Mouse (Mus musculus): Measurements from ENCODE around the gene Pax5. TPM values are rescaled to one million over a fixed set of nuclear protein-coding genes. Genes with fewer than 3 reads are reported as not detected.

The Pax5 gene
- polyA plus RNA-seq, 1 experiment from 2014 or later, result not detected

GRCm38 (mm10) chr4:44502196-44502867, 208.0 kb downstream of the Pax5 start:
- no peaks in the 10 kb centered on the region for H3K36me3 ChIP-seq (ENCODE audit: insufficient read depth, low read length)
- H3K4me3 ChIP-seq (replicated peaks; ENCODE audit: low read depth, low read length), result no peak overlapping the region
- no peak for ATAC-seq (replicated peaks; ENCODE audit: low FRiP score, low read depth)
- peak overlapping the region; percentile 31; the same call in 1 of the 2 replicates for H3K27ac ChIP-seq
- no peaks in the 10 kb centered on the region for H3K9me3 ChIP-seq (replicated peaks; ENCODE audit: low read length)
- peak; percentile 84 for DNase-seq (ENCODE audit: low spot score)
- H3K27me3 ChIP-seq (ENCODE audit: insufficient read depth, low read length), result no peaks in the 10 kb centered on the region
- H3K9ac ChIP-seq (ENCODE audit: low read depth, low read length), result no peak overlapping the region
- TF ChIP-seq CTCF (IDR thresholded peaks at IDR 0.05; ENCODE audit: low read depth), result no peak
- no peaks in the 10 kb centered on the region for H3K4me1 ChIP-seq (replicated peaks; ENCODE audit: insufficient read depth, low read length)
- WGBS, result 23% methylated on average over 9 of the region's 9 CpGs
- H3K4me2 ChIP-seq (ENCODE audit: low read length), result no peak overlapping the region

- H3K9ac ChIP-seq (ENCODE audit: low read depth, low read length), result no peak overlapping the region
- H3K4me2 ChIP-seq (ENCODE audit: low read length), result no peak overlapping the region
- WGBS, result 82% methylated on average over 5 of the region's 5 CpGs
- H3K27me3 ChIP-seq (ENCODE audit: insufficient read depth, low read length), result no peaks in the 10 kb centered on the region
- H3K4me3 ChIP-seq (replicated peaks; ENCODE audit: low read depth, low read length), result no peak overlapping the region
- no peak overlapping the region for H3K27ac ChIP-seq
- DNase-seq (ENCODE audit: low spot score), result no peak
- no peak for TF ChIP-seq CTCF (IDR thresholded peaks at IDR 0.05; ENCODE audit: low read depth)
- ATAC-seq (replicated peaks; ENCODE audit: low FRiP score, low read depth), result no peak
- H3K4me1 ChIP-seq (replicated peaks; ENCODE audit: insufficient read depth, low read length), result no peaks in the 10 kb centered on the region
- no peaks in the 10 kb centered on the region for H3K36me3 ChIP-seq (ENCODE audit: insufficient read depth, low read length)
- H3K9me3 ChIP-seq (replicated peaks; ENCODE audit: low read length), result no peaks in the 10 kb centered on the region
Measured at GRCm38 (mm10) chr4:44498156-44498555, 212.1 kb downstream of the Pax5 start.

- ATAC-seq (replicated peaks; ENCODE audit: low FRiP score, low read depth), result no peak
- Histone ChIP-seq H3K9me3 (replicated peaks; ENCODE audit: low read length) (no peaks in the 10 kb centered on the region), H3K4me3 (replicated peaks; ENCODE audit: low read depth, low read length) (no peak overlapping the region), H3K9ac (ENCODE audit: low read depth, low read length) (no peak overlapping the region), H3K27ac (no peak overlapping the region), H3K36me3 (ENCODE audit: insufficient read depth, low read length) (no peaks in the 10 kb centered on the region), H3K4me2 (ENCODE audit: low read length) (no peak overlapping the region), H3K4me1 (replicated peaks; ENCODE audit: insufficient read depth, low read length) (no peaks in the 10 kb centered on the region; the same call in 1 of the 2 replicates), H3K27me3 (ENCODE audit: insufficient read depth, low read length) (no peaks in the 10 kb centered on the region)
- DNase-seq (ENCODE audit: low spot score), result peak; percentile 11
- TF ChIP-seq CTCF (IDR thresholded peaks at IDR 0.05; ENCODE audit: low read depth), result no peak
- 80% methylated on average over 2 of the region's 2 CpGs for WGBS
Measured at GRCm38 (mm10) chr4:44495836-44496235, 214.5 kb downstream of the Pax5 start.

GRCm38 (mm10) chr4:44493756-44494155, 216.5 kb downstream of the Pax5 start:
- H3K9me3 ChIP-seq (replicated peaks; ENCODE audit: low read length), result no peaks in the 10 kb centered on the region
- H3K27ac ChIP-seq, result no peak overlapping the region
- no peak overlapping the region for H3K9ac ChIP-seq (ENCODE audit: low read depth, low read length)
- H3K4me1 ChIP-seq (replicated peaks; ENCODE audit: insufficient read depth, low read length), result no peaks in the 10 kb centered on the region; the same call in 1 of the 2 replicates
- WGBS, result 49% methylated on average over 6 of the region's 6 CpGs
- H3K27me3 ChIP-seq (ENCODE audit: insufficient read depth, low read length), result no peaks in the 10 kb centered on the region
- no peak for TF ChIP-seq CTCF (IDR thresholded peaks at IDR 0.05; ENCODE audit: low read depth)
- DNase-seq (ENCODE audit: low spot score) (no peak), ATAC-seq (replicated peaks; ENCODE audit: low FRiP score, low read depth) (no peak)
- H3K4me3 ChIP-seq (replicated peaks; ENCODE audit: low read depth, low read length), result no peak overlapping the region
- H3K4me2 ChIP-seq (ENCODE audit: low read length), result no peak overlapping the region
- H3K36me3 ChIP-seq (ENCODE audit: insufficient read depth, low read length), result no peaks in the 10 kb centered on the region

GRCm38 (mm10) chr4:44490872-44491271, 219.4 kb downstream of the Pax5 start:
- no peak for TF ChIP-seq CTCF (IDR thresholded peaks at IDR 0.05; ENCODE audit: low read depth)
- no peak for ATAC-seq (replicated peaks; ENCODE audit: low FRiP score, low read depth)
- 22% methylated on average over 6 of the region's 6 CpGs for WGBS
- H3K36me3 ChIP-seq (ENCODE audit: insufficient read depth, low read length), result no peaks in the 10 kb centered on the region
- H3K9me3 ChIP-seq (replicated peaks; ENCODE audit: low read length), result no peaks in the 10 kb centered on the region
- no peaks in the 10 kb centered on the region; the same call in 1 of the 2 replicates for H3K4me1 ChIP-seq (replicated peaks; ENCODE audit: insufficient read depth, low read length)
- H3K9ac ChIP-seq (ENCODE audit: low read depth, low read length), result no peak overlapping the region
- H3K27me3 ChIP-seq (ENCODE audit: insufficient read depth, low read length), result no peaks in the 10 kb centered on the region
- H3K4me3 ChIP-seq (replicated peaks; ENCODE audit: low read depth, low read length), result no peak overlapping the region
- no peak overlapping the region for H3K4me2 ChIP-seq (ENCODE audit: low read length)
- no peak for DNase-seq (ENCODE audit: low spot score)
- H3K27ac ChIP-seq, result no peak overlapping the region

- H3K4me1 ChIP-seq (replicated peaks; ENCODE audit: insufficient read depth, low read length), result no peaks in the 10 kb centered on the region; the same call in 1 of the 2 replicates
- H3K9me3 ChIP-seq (replicated peaks; ENCODE audit: low read length), result no peaks in the 10 kb centered on the region
- TF ChIP-seq CTCF (IDR thresholded peaks at IDR 0.05; ENCODE audit: low read depth), result no peak
- no peak overlapping the region for H3K4me3 ChIP-seq (replicated peaks; ENCODE audit: low read depth, low read length)
- no peak overlapping the region for H3K27ac ChIP-seq
- no peaks in the 10 kb centered on the region for H3K27me3 ChIP-seq (ENCODE audit: insufficient read depth, low read length)
- ATAC-seq (replicated peaks; ENCODE audit: low FRiP score, low read depth) (no peak), DNase-seq (ENCODE audit: low spot score) (no peak)
- H3K4me2 ChIP-seq (ENCODE audit: low read length), result no peak overlapping the region
- no peak overlapping the region for H3K9ac ChIP-seq (ENCODE audit: low read depth, low read length)
- H3K36me3 ChIP-seq (ENCODE audit: insufficient read depth, low read length), result no peaks in the 10 kb centered on the region
- 47% methylated on average over 8 of the region's 8 CpGs for WGBS
Measured at GRCm38 (mm10) chr4:44488702-44489101, 221.6 kb downstream of the Pax5 start.

Measured in kidney, postnatal 0 days (tissue).